Mouse (Mus musculus) stomach, embryonic 16.5 days (tissue): ENCODE results near the gene Phc2. TPM values are rescaled to one million over a fixed set of nuclear protein-coding genes. Genes with fewer than 3 reads are reported as not detected.

Experiments
- ATAC-seq: fragments of 200-750 bp; cut with Nextera tagmentation; 2 replicates; pipeline ENCODE4 v1.8.0; 2017; ENCODE audit warnings: moderate number of reproducible peaks, moderate TSS enrichment; ENCODE audit not compliant: insufficient read depth, low FRiP score
- H3K27ac ChIP-seq: fragments of 300-500 bp; sonication (generic); 2 replicates; pipeline ENCODE4 v1.5.1; 2014; ENCODE audit warnings: low read length
- H3K27me3 ChIP-seq: fragments of 300-500 bp; sonication (generic); 2 replicates; pipeline ENCODE4 v1.6.1; 2014; ENCODE audit warnings: low read length, control low read depth, mixed read lengths; ENCODE audit not compliant: control insufficient read depth, insufficient read depth
- H3K36me3 ChIP-seq: fragments of 300-500 bp; sonication (generic); 2 replicates; pipeline ENCODE4 v1.6.1; 2014; ENCODE audit warnings: low read length; ENCODE audit not compliant: control insufficient read depth, insufficient read depth
- H3K4me1 ChIP-seq: fragments of 300-500 bp; sonication (generic); 2 replicates; pipeline ENCODE4 v1.6.1; 2014; ENCODE audit warnings: low read length, control low read depth, mixed read lengths; ENCODE audit not compliant: control insufficient read depth, insufficient read depth
- H3K4me2 ChIP-seq: fragments of 300-500 bp; sonication (generic); 2 replicates; pipeline ENCODE4 v1.6.1; 2014; ENCODE audit warnings: low read depth, low read length, mixed read lengths
- H3K4me3 ChIP-seq: fragments of 300-500 bp; sonication (generic); replicated peaks from 2 replicates; pipeline ENCODE4 v1.5.1; 2014; ENCODE audit warnings: mild to moderate bottlenecking, low read length
- H3K9ac ChIP-seq: fragments of 300-500 bp; sonication (generic); 2 replicates; pipeline ENCODE4 v1.6.1; 2014; ENCODE audit warnings: low read length
- H3K9me3 ChIP-seq: fragments of 300-500 bp; sonication (generic); replicated peaks from 2 replicates; pipeline ENCODE4 v1.6.1; 2016; ENCODE audit warnings: low read length, control low read depth; ENCODE audit not compliant: control insufficient read depth
- WGBS: fragments of 180-500 bp; shearing (Covaris S2); extraction: QIAGEN DNeasy Blood & Tissue Kit; methylation state at CpG from one replicate; pipeline ENCODE4 v1.1.7; 2014; 5-methylcytosine and 5-hydroxymethylcytosine counted together
- polyA plus RNA-seq: library from polyadenylated mRNA; unstranded; fragments of >200 nt; fragmentation: Nextera tagmentation; extraction: Ambion mirVana; gene quantifications from 2 replicates; pipeline ENCODE4 v1.2.1, GENCODE M21; 2015

Phc2 gene
- polyA plus RNA-seq, 1 experiment from 2014 or later: 12.7 TPM

DNA sequence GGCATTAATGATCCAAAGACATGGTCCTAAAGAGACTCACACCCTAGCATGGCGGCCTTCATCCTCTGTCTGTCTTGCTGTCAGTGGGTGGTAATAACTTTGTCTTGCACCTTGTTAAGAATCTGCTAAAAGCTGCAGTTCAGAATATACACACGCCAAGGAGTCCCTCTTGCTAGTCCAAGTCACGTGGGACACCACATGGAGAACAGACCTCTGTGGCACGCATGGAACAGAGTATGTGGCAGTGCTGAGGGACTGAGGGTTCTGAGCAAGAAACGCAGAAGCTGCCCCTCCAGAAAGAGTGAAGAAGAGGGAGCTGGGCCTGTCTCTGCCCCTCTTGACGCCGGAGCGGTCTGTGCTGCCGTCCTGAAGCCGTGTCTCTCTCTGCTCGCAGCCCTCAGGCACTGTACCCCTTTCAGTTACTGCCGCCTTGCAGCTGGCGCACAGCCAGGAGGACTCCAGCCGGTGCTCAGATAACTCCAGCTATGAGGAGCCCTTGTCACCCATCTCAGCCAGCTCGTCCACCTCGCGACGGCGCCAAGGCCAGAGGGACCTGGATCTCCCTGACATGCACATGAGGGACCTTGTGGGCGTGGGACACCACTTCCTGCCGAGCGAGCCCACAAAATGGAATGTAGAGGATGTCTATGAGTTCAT is 93.2 kb downstream of the Phc2 start:
- Histone ChIP-seq H3K27me3 (no peaks in the 10 kb centered on the region), H3K9ac (no peak overlapping the region), H3K9me3 (no peaks in the 10 kb centered on the region), H3K4me1 (peaks cover 1% of the 10 kb centered on the region), H3K4me2 (no peak overlapping the region), H3K36me3 (peaks cover 53% of the 10 kb centered on the region), H3K4me3 (no peak overlapping the region), H3K27ac (no peak overlapping the region)
- 80% methylated on average over 22 of the region's 22 CpGs for WGBS
- no peak for ATAC-seq

DNA sequence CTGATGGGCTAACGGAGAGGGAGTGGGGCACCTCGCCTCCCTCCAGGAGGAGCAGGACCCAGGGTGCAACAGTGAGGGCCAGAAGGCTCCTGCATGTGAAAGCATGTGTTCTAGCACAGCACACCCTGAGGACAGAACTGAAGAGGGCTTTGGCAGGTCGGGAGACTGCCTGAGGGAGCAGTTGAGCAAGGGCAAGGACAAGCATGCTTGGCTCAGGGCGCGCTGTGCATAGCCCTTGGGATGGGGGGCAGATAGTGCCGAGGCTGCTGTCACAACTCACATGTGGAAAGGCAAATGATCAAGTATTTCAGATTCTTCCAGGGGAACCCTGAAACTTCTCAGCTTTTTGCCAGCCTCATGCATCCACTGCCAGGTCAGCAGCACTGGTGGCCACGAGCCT is 93.8 kb downstream of the Phc2 start:
- Histone ChIP-seq H3K4me3 (no peak overlapping the region), H3K4me2 (no peak overlapping the region), H3K27ac (no peak overlapping the region), H3K9ac (no peak overlapping the region), H3K9me3 (no peaks in the 10 kb centered on the region), H3K4me1 (no peaks in the 10 kb centered on the region), H3K36me3 (peaks cover 53% of the 10 kb centered on the region), H3K27me3 (no peaks in the 10 kb centered on the region)
- 86% methylated on average over 7 of the region's 7 CpGs for WGBS
- ATAC-seq: no peak

DNA sequence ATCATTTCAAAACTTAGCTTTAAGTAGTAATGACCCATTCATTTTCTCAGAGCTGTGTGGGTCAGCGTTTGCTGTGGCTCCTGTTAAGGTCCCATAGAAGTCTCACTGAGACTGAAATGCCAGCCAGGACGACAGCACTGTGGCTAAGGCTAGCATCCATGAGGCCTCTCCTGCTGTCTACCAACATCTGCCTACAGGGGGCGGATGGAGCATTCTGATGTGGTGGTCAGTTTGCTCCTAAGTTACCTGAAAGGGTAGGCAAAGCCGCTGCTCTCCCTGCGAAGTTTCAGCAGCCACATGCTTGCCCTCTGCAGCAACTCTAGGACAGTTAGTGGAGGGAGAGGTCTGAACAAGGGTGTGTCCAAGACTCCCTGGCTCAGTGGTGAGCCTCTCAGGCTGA is 96.5 kb downstream of the Phc2 start:
- no peak for ATAC-seq
- peaks cover 35% of the 10 kb centered on the region for H3K36me3 ChIP-seq
- no peak overlapping the region for H3K4me3 ChIP-seq
- H3K9me3 ChIP-seq: no peaks in the 10 kb centered on the region
- H3K4me2 ChIP-seq: no peak overlapping the region
- H3K9ac ChIP-seq: no peak overlapping the region
- WGBS: 55% methylated on average over 5 of the region's 5 CpGs
- no peaks in the 10 kb centered on the region for H3K27me3 ChIP-seq
- no peaks in the 10 kb centered on the region for H3K4me1 ChIP-seq
- no peak overlapping the region for H3K27ac ChIP-seq

DNA sequence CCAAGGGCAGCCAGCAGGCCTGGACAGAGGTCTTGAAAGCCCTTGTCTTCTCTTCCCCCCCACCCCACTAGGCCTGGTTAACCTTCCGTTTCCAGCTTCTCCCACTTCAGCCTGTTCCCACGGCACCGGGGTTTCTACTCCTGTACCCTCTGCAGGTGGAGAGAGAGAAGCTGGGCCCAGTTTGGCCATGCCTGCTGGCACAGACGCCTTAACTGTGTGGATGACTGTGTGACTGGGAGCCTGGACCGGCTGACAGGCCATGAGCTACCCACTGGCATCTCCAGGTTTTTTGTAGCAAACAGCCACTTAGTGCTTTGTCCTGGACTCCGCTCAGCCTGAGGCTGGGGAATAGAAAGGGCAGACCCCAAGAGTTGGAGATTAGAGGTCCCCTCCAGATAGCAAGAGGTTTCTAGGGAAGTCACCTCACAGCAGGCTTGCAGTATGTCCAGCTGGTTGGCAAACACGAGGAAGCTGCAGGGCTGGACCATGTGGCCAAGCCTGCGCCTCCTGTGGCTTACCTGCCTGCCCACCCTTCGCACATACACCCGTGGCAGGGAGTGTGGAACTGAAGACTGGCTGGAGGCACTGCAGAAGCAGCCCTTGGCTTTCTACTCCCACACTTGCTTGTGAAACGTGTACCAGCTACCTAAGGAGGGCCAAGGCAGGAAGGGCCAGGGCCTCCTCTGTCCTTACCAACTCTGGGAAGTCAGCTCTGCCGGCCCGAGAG is 97.7 kb downstream of the Phc2 start:
- ATAC-seq: no peak
- 81% methylated on average over 13 of the region's 13 CpGs for WGBS
- Histone ChIP-seq H3K36me3 (peaks cover 31% of the 10 kb centered on the region), H3K4me1 (no peaks in the 10 kb centered on the region), H3K27ac (no peak overlapping the region), H3K9ac (no peak overlapping the region), H3K4me2 (no peak overlapping the region), H3K27me3 (no peaks in the 10 kb centered on the region), H3K9me3 (no peaks in the 10 kb centered on the region), H3K4me3 (no peak overlapping the region)

DNA sequence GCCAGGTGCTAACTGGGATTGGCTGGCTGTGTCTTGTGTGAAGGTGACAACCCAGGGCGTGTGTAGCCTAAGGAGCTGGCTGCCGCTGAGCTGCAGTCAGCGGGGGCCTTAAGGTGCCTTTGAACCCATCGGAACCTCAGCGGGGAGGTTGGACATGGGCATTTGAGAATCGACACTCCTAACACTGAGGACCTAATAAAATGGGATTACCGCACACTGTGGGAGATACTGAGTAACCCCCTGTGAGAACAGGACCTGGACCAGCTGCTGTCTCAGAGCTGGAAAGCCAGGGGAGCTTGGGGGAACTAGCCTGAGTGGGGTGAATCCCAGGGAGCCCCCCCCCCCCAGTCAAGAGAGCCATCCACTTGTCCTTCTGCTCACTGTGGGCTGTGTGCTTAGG is 99.1 kb downstream of the Phc2 start:
- no peaks in the 10 kb centered on the region for H3K9me3 ChIP-seq
- H3K36me3 ChIP-seq: peaks cover 22% of the 10 kb centered on the region
- no peaks in the 10 kb centered on the region for H3K27me3 ChIP-seq
- no peak overlapping the region for H3K27ac ChIP-seq
- H3K9ac ChIP-seq: no peak overlapping the region
- no peaks in the 10 kb centered on the region for H3K4me1 ChIP-seq
- H3K4me3 ChIP-seq: no peak overlapping the region
- 91% methylated on average over 7 of the region's 7 CpGs for WGBS
- H3K4me2 ChIP-seq: no peak overlapping the region
- no peak for ATAC-seq

- 51% methylated on average over 3 of the region's 3 CpGs for WGBS
- ATAC-seq: no peak
- H3K4me3 ChIP-seq: no peak within 1 kb of the TSS
- no peaks in the 10 kb centered on the region for H3K4me1 ChIP-seq
- H3K36me3 ChIP-seq: peaks cover 19% of the 10 kb centered on the region
- no peak within 1 kb of the TSS for H3K9ac ChIP-seq
- H3K27ac ChIP-seq: no peak within 1 kb of the TSS
- no peaks in the 10 kb centered on the region for H3K27me3 ChIP-seq
- no peak within 1 kb of the TSS for H3K4me2 ChIP-seq
- no peaks in the 10 kb centered on the region for H3K9me3 ChIP-seq
Observed at GRCm38 (mm10) chr4:128755064-128755463, 100.6 kb downstream of the Phc2 start, which contains the start of gene A3galt2. Gene A3galt2, plus strand, starts transcription at chr4:128755364.

DNA sequence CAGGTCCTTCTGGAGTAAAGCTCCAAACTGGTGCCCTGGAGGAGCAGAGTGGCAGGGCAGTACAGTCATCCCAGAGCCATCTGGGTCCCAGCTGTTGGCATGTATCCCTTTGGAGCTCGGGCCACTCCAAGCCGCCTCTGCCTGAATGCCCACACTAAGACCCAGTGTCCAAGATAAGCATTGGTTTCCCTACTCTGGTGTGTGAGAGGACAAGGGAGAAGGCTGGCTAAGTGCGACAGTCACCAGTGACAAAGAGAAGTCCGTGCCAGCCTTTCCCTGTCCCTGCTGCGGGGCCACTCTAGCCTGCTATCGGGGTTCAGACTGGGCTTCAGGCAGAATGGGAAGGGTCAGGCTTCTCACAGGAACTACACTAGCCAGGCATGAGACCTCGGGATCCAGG is 101.4 kb downstream of the Phc2 start:
- H3K36me3 ChIP-seq: peaks cover 19% of the 10 kb centered on the region
- H3K27me3 ChIP-seq: no peaks in the 10 kb centered on the region
- ATAC-seq: no peak
- H3K9me3 ChIP-seq: no peaks in the 10 kb centered on the region
- no peak overlapping the region for H3K4me2 ChIP-seq
- no peak overlapping the region for H3K27ac ChIP-seq
- 73% methylated on average over 7 of the region's 7 CpGs for WGBS
- no peaks in the 10 kb centered on the region for H3K4me1 ChIP-seq
- no peak overlapping the region for H3K9ac ChIP-seq
- H3K4me3 ChIP-seq: no peak overlapping the region

DNA sequence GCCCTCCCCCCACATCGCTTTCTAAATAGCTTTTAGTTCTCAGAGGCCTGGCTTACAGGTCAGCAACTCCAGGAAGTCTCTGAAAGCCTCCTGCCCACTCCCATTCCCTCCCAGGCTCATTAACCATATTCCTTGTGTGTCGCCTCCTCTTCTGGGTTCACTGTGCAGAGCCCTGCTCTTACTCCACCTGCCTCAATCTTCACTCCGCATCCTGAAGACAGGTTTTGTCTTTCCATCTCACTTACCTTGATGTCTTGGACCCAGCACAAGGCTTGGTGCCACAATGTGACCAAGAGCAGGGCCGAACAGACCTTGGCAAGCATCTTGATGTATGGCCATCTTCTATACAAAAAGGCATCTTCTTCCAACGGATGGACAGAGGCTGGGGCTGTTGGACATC is 104.7 kb downstream of the Phc2 start:
- no peak for ATAC-seq
- no peak overlapping the region for H3K9ac ChIP-seq
- peaks cover 5% of the 10 kb centered on the region; the same call in 1 of the 2 replicates for H3K9me3 ChIP-seq
- no peaks in the 10 kb centered on the region for H3K27me3 ChIP-seq
- 74% methylated on average over 5 of the region's 5 CpGs for WGBS
- H3K4me3 ChIP-seq: no peak overlapping the region
- H3K27ac ChIP-seq: no peak overlapping the region
- H3K4me2 ChIP-seq: no peak overlapping the region
- no peaks in the 10 kb centered on the region for H3K4me1 ChIP-seq
- no peaks in the 10 kb centered on the region for H3K36me3 ChIP-seq

- Histone ChIP-seq H3K4me2 (no peak overlapping the region), H3K4me3 (no peak overlapping the region), H3K9ac (no peak overlapping the region), H3K27ac (no peak overlapping the region), H3K4me1 (no peaks in the 10 kb centered on the region), H3K9me3 (peaks cover 5% of the 10 kb centered on the region; the same call in 1 of the 2 replicates), H3K27me3 (no peaks in the 10 kb centered on the region), H3K36me3 (no peaks in the 10 kb centered on the region)
- ATAC-seq: no peak
- WGBS: 77% methylated on average over 6 of the region's 6 CpGs
Observed at GRCm38 (mm10) chr4:128760029-128760428, 105.5 kb downstream of the Phc2 start.
